Mouse (Mus musculus): ENCODE results near the gene Ip6k2. TPM values are rescaled to one million over a fixed set of nuclear protein-coding genes. Genes with fewer than 3 reads are reported as not detected.

Gene Ip6k2
- polyA plus RNA-seq, 1 experiment from 2014 or later: 11.6 TPM

- peaks cover 6% of the 10 kb centered on the region for H3K4me1 ChIP-seq (replicated peaks)
- no peaks in the 10 kb centered on the region for H3K27me3 ChIP-seq
- no peaks in the 10 kb centered on the region for H3K36me3 ChIP-seq
- no peak overlapping the region for H3K4me3 ChIP-seq (replicated peaks)
- ATAC-seq (ENCODE audit: low read depth): no peak
- WGBS (ENCODE audit: insufficient replicate concordance): 65% methylated on average over 3 of the region's 3 CpGs
- no peak for DNase-seq
- no peak overlapping the region for H3K27ac ChIP-seq
- no peaks in the 10 kb centered on the region for H3K9me3 ChIP-seq (replicated peaks)
- no peak overlapping the region for H3K4me2 ChIP-seq
- H3K9ac ChIP-seq: no peak overlapping the region
Measured at GRCm38 (mm10) chr9:108753976-108754375, 29.6 kb upstream of the Ip6k2 start.

DNA sequence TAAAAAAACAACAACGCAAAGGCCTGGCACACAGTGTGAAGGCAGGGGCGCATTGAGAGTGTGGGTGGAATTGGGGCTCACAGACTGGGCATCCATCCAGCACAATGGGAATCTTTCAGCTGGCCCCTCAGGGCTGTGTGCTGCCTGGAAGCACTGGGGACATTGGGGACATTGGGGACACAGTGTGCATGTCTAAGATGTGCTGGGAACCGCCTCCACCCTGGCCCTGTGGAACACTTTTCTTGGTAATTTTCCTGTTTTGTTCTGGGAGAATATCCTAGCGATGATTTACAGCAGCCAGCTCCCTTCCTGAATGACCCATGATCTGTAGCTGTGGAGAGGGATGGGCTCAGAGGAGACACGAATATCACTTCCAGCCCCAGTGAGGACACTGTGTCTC lies 29.2 kb upstream of the Ip6k2 start:
- Histone ChIP-seq H3K36me3 (no peaks in the 10 kb centered on the region), H3K9ac (no peak overlapping the region), H3K9me3 (replicated peaks) (no peaks in the 10 kb centered on the region), H3K4me1 (replicated peaks) (0 out of 2 replicates have a peak, but pooled peaks cover 3% of the 10 kb centered on the region), H3K4me2 (no peak overlapping the region), H3K27me3 (no peaks in the 10 kb centered on the region), H3K27ac (no peak overlapping the region), H3K4me3 (replicated peaks) (no peak overlapping the region)
- ATAC-seq (ENCODE audit: low read depth) (no peak), DNase-seq (no peak)
- 72% methylated on average over 5 of the region's 5 CpGs for WGBS (ENCODE audit: insufficient replicate concordance)

GRCm38 (mm10) chr9:108757406-108757805 lies 26.2 kb upstream of the Ip6k2 start:
- 0 out of 2 replicates have a peak, but pooled peaks cover 3% of the 10 kb centered on the region for H3K4me1 ChIP-seq (replicated peaks)
- 58% methylated on average over 6 of the region's 6 CpGs for WGBS (ENCODE audit: insufficient replicate concordance)
- H3K27ac ChIP-seq: no peak overlapping the region
- ATAC-seq (ENCODE audit: low read depth): no peak
- H3K4me2 ChIP-seq: no peak overlapping the region
- H3K9ac ChIP-seq: no peak overlapping the region
- no peaks in the 10 kb centered on the region for H3K27me3 ChIP-seq
- H3K36me3 ChIP-seq: no peaks in the 10 kb centered on the region
- H3K4me3 ChIP-seq (replicated peaks): no peak overlapping the region
- H3K9me3 ChIP-seq (replicated peaks): no peaks in the 10 kb centered on the region; the same call in 1 of the 2 replicates
- no peak for DNase-seq

GRCm38 (mm10) chr9:108759121-108759520 lies 24.5 kb upstream of the Ip6k2 start:
- Histone ChIP-seq H3K9me3 (replicated peaks) (no peaks in the 10 kb centered on the region; the same call in 1 of the 2 replicates), H3K4me2 (no peak overlapping the region), H3K4me1 (replicated peaks) (no peaks in the 10 kb centered on the region), H3K36me3 (no peaks in the 10 kb centered on the region), H3K4me3 (replicated peaks) (no peak overlapping the region), H3K27ac (no peak overlapping the region), H3K27me3 (no peaks in the 10 kb centered on the region), H3K9ac (no peak overlapping the region)
- WGBS (ENCODE audit: insufficient replicate concordance): 91% methylated on average over 20 of the region's 20 CpGs
- DNase-seq (no peak), ATAC-seq (ENCODE audit: low read depth) (no peak)

DNA sequence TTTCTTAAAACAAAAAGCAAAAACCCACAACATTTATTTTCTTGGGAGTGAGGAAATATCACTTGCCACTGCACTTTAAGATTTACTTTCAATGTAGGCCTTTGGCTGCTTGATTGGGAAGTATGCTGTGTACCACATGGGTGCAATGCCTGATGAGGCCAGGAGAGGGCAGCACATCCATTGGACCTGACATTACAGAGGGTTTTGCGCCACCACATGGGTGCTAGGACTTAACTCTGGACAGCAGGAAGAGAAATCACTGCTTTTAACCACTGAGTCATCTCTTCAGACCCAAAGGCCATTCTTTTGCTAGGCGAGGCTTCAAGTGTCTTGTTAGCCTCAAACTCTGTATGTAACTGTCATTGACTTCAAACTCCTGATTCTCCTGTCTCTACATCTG lies 23.8 kb upstream of the Ip6k2 start:
- Histone ChIP-seq H3K9ac (no peak overlapping the region), H3K4me1 (replicated peaks) (peaks cover 1% of the 10 kb centered on the region), H3K4me3 (replicated peaks) (no peak overlapping the region), H3K27me3 (no peaks in the 10 kb centered on the region), H3K4me2 (no peak overlapping the region), H3K9me3 (replicated peaks) (no peaks in the 10 kb centered on the region; the same call in 1 of the 2 replicates), H3K36me3 (no peaks in the 10 kb centered on the region), H3K27ac (no peak overlapping the region)
- 60% methylated on average over 2 of the region's 2 CpGs for WGBS (ENCODE audit: insufficient replicate concordance)
- ATAC-seq (ENCODE audit: low read depth) (no peak), DNase-seq (peak; percentile 55)

DNA sequence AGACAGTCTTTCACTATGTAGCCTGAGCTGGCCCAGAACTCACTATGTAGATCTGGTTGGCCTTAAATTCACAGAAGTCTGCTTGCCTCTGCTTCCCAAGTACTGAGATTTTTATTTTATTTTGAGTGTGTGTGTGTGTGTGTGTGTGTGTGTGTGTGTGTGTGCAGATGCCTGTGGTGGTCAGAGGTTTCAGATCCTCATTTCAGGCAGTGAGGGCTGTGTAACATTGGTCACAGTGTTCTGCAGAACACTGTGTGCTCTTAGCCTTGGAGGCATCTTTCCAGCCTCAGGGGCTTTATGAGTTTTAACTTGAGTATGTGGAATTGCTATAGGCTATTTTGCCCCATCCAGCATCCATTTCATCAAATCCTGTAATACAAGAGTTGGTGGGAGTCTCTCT lies 22.0 kb upstream of the Ip6k2 start:
- Histone ChIP-seq H3K36me3 (no peaks in the 10 kb centered on the region), H3K4me2 (no peak overlapping the region), H3K9me3 (replicated peaks) (no peaks in the 10 kb centered on the region; the same call in 1 of the 2 replicates), H3K27ac (no peak overlapping the region), H3K4me1 (replicated peaks) (peaks cover 7% of the 10 kb centered on the region), H3K27me3 (no peaks in the 10 kb centered on the region), H3K4me3 (replicated peaks) (no peak overlapping the region), H3K9ac (no peak overlapping the region)
- DNase-seq (no peak), ATAC-seq (ENCODE audit: low read depth) (no peak)

GRCm38 (mm10) chr9:108764971-108765370 lies 18.6 kb upstream of the Ip6k2 start:
- no peak overlapping the region for H3K27ac ChIP-seq
- H3K4me1 ChIP-seq (replicated peaks): peaks cover 7% of the 10 kb centered on the region
- H3K9ac ChIP-seq: no peak overlapping the region
- no peak for DNase-seq
- H3K4me3 ChIP-seq (replicated peaks): no peak overlapping the region
- 43% methylated on average over 10 of the region's 10 CpGs for WGBS (ENCODE audit: insufficient replicate concordance)
- ATAC-seq (ENCODE audit: low read depth): no peak
- no peaks in the 10 kb centered on the region; the same call in 1 of the 2 replicates for H3K9me3 ChIP-seq (replicated peaks)
- H3K27me3 ChIP-seq: no peaks in the 10 kb centered on the region
- no peak overlapping the region for H3K4me2 ChIP-seq
- no peaks in the 10 kb centered on the region for H3K36me3 ChIP-seq

- Histone ChIP-seq H3K4me1 (replicated peaks) (peaks cover 20% of the 10 kb centered on the region), H3K9me3 (replicated peaks) (no peaks in the 10 kb centered on the region), H3K36me3 (no peaks in the 10 kb centered on the region), H3K9ac (peak overlapping the region; percentile 19; the same call in 1 of the 2 replicates), H3K4me2 (peak overlapping the region; percentile 30), H3K4me3 (replicated peaks) (no peak overlapping the region), H3K27me3 (peaks cover 14% of the 10 kb centered on the region), H3K27ac (no peak overlapping the region)
- 60% methylated on average over 4 of the region's 4 CpGs for WGBS (ENCODE audit: insufficient replicate concordance)
- DNase-seq (peak; percentile 23), ATAC-seq (ENCODE audit: low read depth) (peak; percentile 92)
Measured at GRCm38 (mm10) chr9:108776614-108777013, 7.0 kb upstream of the Ip6k2 start.

DNA sequence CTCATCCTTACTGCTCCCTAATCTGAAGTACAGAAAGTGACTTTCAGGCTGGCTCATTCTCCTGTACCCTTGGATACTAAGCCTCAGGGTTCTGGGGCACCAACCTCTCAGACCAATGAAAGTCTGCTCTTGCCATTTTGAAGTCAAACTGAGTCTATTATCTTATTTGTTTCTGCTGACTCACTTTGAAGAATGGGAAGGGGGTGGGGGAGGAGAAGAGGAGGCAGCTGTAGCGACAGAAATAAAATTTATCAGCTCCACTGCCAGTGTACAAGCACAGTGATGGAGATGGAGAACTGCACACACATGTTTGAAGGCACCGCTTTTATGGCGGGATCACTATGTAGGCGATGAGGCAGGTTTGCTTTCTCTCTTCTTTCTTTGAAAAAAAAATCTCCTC lies 6.3 kb upstream of the Ip6k2 start:
- peaks cover 25% of the 10 kb centered on the region for H3K4me1 ChIP-seq (replicated peaks)
- H3K9me3 ChIP-seq (replicated peaks): no peaks in the 10 kb centered on the region
- H3K4me2 ChIP-seq: peak overlapping the region; percentile 30
- WGBS (ENCODE audit: insufficient replicate concordance): 59% methylated on average over 4 of the region's 4 CpGs
- no peaks in the 10 kb centered on the region for H3K36me3 ChIP-seq
- no peak overlapping the region for H3K4me3 ChIP-seq (replicated peaks)
- ATAC-seq (ENCODE audit: low read depth): peak; percentile 42
- no peak overlapping the region for H3K27ac ChIP-seq
- peaks cover 12% of the 10 kb centered on the region for H3K27me3 ChIP-seq
- H3K9ac ChIP-seq: peak overlapping the region; percentile 19; the same call in 1 of the 2 replicates
- DNase-seq: no peak

GRCm38 (mm10) chr9:108780959-108781358 lies 2.6 kb upstream of the Ip6k2 start:
- WGBS (ENCODE audit: insufficient replicate concordance): 52% methylated on average over 5 of the region's 5 CpGs
- Histone ChIP-seq H3K4me3 (replicated peaks) (no peak overlapping the region), H3K4me1 (replicated peaks) (peaks cover 52% of the 10 kb centered on the region), H3K36me3 (no peaks in the 10 kb centered on the region), H3K4me2 (no peak overlapping the region), H3K27me3 (no peaks in the 10 kb centered on the region; the same call in 1 of the 2 replicates), H3K27ac (no peak overlapping the region), H3K9me3 (replicated peaks) (no peaks in the 10 kb centered on the region), H3K9ac (no peak overlapping the region)
- DNase-seq (no peak), ATAC-seq (ENCODE audit: low read depth) (no peak)

DNA sequence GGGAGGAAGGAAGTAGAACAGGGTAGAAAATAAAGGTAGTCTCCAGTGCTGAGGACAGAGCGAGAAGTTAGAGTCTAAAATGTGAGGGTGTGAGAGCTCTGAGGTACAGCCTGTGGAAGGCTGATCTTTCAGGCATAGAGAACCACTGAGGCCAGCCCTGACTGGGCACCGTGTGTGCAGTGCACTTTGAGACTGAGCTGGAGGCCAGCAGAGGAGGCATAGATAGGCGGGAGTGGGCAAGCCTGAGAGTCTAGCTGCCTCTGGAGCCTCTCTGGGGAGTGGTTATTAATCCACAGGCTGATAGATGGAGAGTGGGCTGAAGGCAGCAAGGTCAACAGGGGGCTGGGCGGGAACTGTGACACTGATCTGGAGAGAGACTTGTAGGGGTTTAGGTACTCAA lies 1.7 kb upstream of the Ip6k2 start:
- Histone ChIP-seq H3K36me3 (0 out of 2 replicates have a peak, but pooled peaks cover 1% of the 10 kb centered on the region), H3K27me3 (no peaks in the 10 kb centered on the region), H3K4me3 (replicated peaks) (no peak overlapping the region), H3K27ac (no peak overlapping the region), H3K4me2 (no peak overlapping the region), H3K9ac (no peak overlapping the region), H3K9me3 (replicated peaks) (no peaks in the 10 kb centered on the region), H3K4me1 (replicated peaks) (peaks cover 51% of the 10 kb centered on the region)
- 54% methylated on average over 4 of the region's 4 CpGs for WGBS (ENCODE audit: insufficient replicate concordance)
- ATAC-seq (ENCODE audit: low read depth): no peak
- no peak for DNase-seq

DNA sequence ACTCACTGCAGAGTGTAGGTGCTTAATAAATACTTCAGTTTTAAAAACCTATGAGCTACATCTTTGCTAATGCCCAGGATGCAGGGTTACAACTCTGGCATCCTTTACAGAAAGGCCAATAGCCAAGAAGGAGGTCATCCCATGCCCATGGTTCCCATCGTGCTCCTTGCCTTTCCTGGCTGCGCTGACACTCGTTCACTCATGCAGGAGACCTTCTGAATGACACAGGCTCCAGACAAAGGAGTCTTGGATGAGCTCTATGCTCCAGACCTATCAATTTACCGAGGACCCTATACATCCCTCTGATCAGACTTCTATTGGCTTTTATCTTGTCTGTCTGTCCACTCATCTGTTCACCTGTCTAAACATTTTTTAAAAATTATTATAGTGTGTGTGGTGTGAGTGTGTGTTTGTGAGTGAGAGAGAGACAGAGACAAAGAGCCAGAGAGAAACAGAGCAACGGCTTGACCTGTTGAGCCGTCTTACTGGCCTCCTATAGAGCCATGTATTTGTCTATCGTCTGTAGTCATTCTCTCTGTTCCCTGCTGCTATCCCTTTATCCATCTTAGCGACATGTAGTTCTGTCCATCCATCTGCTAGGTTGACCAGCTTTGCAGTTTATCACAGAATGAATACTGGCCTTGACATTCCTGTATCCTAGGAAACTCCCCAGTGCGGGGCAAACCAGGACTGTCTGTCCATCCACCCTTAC lies 604 bp upstream of the Ip6k2 start:
- Histone ChIP-seq H3K4me1 (replicated peaks) (peaks cover 51% of the 10 kb centered on the region), H3K4me3 (replicated peaks) (peak overlapping the region; percentile 90), H3K27me3 (no peaks in the 10 kb centered on the region), H3K4me2 (peak overlapping the region; percentile 80), H3K27ac (peak overlapping the region; percentile 87; the same call in 1 of the 2 replicates), H3K9ac (peak overlapping the region; percentile 88), H3K36me3 (0 out of 2 replicates have a peak, but pooled peaks cover 4% of the 10 kb centered on the region), H3K9me3 (replicated peaks) (no peaks in the 10 kb centered on the region)
- 45% methylated on average over 9 of the region's 9 CpGs for WGBS (ENCODE audit: insufficient replicate concordance)
- no peak; the same call in 1 of the 2 replicates for ATAC-seq (ENCODE audit: low read depth)
- no peak for DNase-seq
